1 mouse cellular context compared by ENCODE assay signal in the genomic region with DNA sequence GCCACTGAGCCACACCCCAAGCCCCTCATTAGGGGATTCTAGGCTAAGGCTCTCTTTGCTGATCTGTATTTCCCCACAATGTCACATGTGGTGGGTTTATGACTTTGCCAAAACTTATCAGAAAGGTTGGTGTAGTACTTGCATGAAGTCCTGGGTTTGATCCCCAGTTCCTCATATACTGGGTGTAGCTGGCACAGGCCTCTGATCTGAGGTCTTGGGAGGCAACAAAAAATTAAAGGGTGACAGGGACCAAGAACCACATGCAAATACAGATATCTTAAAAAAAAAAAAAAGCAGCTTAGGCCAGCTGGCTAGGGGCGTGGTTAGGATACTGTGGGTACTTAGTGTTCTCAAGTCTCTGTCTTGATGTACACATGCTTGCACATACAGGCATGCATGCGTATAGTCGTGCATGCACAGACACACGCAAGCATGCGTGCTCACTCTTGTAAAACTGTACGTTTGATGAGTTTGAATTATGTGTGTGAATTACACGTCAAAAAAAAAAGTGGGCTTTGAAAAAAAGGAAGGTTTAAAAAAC.
TF ChIP-seq lines count a peak whose summit lies in the region.

No protein-coding gene starts in this region.

TF ChIP-seq in MEL, 35 proteins besides CTCF, POLR2A, EP300 and RAD21:
- TF ChIP-seq ZMIZ1 (IDR thresholded peaks at IDR 0.05; ENCODE audit: low read depth, low read length) (no peak), MXI1 (IDR thresholded peaks at IDR 0.05; ENCODE audit: low read depth, low read length) (peak; percentile 92), TAL1 (IDR thresholded peaks at IDR 0.05; ENCODE audit: low read length) (peak; percentile 18; the same call in 1 of the 2 replicates), MAX (IDR thresholded peaks at IDR 0.05; ENCODE audit: low read length) (peak; percentile 67), BHLHE40 (IDR thresholded peaks at IDR 0.05; ENCODE audit: borderline replicate concordance, low read depth, low read length) (peak; percentile 86), ETS1 (IDR thresholded peaks at IDR 0.05; ENCODE audit: low read depth, low read length) (peak; percentile 97), SMC3 (IDR thresholded peaks at IDR 0.05; ENCODE audit: low read depth, low read length) (no peak), ZKSCAN1 (IDR thresholded peaks at IDR 0.05; ENCODE audit: low read depth, low read length) (0 out of 2 replicates have a peak, but pooled peaks have one; percentile 60), E2F4 (IDR thresholded peaks at IDR 0.05; ENCODE audit: borderline replicate concordance, low read depth, low read length) (no peak), MAFK (IDR thresholded peaks at IDR 0.05; ENCODE audit: borderline replicate concordance, low read depth, low read length) (0 out of 2 replicates have a peak, but pooled peaks have one; percentile 29), MYB (IDR thresholded peaks at IDR 0.05; ENCODE audit: low read depth, low read length) (no peak), TCF12 (IDR thresholded peaks at IDR 0.05; ENCODE audit: low read depth, low read length) (peak; percentile 73), JUND (IDR thresholded peaks at IDR 0.05; ENCODE audit: low read depth, low read length) (no peak), ELF1 (IDR thresholded peaks at IDR 0.05; ENCODE audit: low read depth, low read length) (no peak), RCOR1 (IDR thresholded peaks at IDR 0.05; ENCODE audit: low read depth, low read length) (peak; percentile 69), HCFC1 (IDR thresholded peaks at IDR 0.05; ENCODE audit: low read depth, low read length) (peak; percentile 19), SIN3A (IDR thresholded peaks at IDR 0.05; ENCODE audit: low read length) (peak; percentile 92), USF1 (IDR thresholded peaks at IDR 0.05; ENCODE audit: low read depth, low read length) (peak; percentile 77), MYC (IDR thresholded peaks at IDR 0.05; ENCODE audit: low read depth, low read length) (peak; percentile 67), TBP (IDR thresholded peaks at IDR 0.05; ENCODE audit: low read depth, low read length) (peak; percentile 68), GATA1 (IDR thresholded peaks at IDR 0.05; ENCODE audit: low read depth, low read length) (peak; percentile 27; the same call in 1 of the 2 replicates), UBTF (IDR thresholded peaks at IDR 0.05; ENCODE audit: borderline replicate concordance, insufficient read depth, low read depth, low read length) (0 out of 2 replicates have a peak, but pooled peaks have one; percentile 21), ZNF384 (IDR thresholded peaks at IDR 0.05; ENCODE audit: low read depth, low read length) (peak; percentile 99)
TF ChIP-seq in MEL: peak in this region for 17.
